Mouse (Mus musculus) kidney, adult 2 months (tissue): ENCODE measurements around the gene Dab2ip.

Source experiments
- CTCF ChIP-seq: fragments of 200-500 bp; conservative IDR thresholded peaks from 2 replicates; pipeline ENCODE4 v1.5.1; 2011; ENCODE audit warnings: low read depth, mild to moderate bottlenecking, control low read depth, low read length, moderate library complexity, mixed read lengths; ENCODE audit not compliant: insufficient read depth, insufficient read length
- POLR2A ChIP-seq: fragments of 200-500 bp; IDR thresholded peaks from one replicate; pipeline ENCODE4 v1.6.1; 2011; ENCODE audit warnings: low read depth, low read length, control low read depth

DNA sequence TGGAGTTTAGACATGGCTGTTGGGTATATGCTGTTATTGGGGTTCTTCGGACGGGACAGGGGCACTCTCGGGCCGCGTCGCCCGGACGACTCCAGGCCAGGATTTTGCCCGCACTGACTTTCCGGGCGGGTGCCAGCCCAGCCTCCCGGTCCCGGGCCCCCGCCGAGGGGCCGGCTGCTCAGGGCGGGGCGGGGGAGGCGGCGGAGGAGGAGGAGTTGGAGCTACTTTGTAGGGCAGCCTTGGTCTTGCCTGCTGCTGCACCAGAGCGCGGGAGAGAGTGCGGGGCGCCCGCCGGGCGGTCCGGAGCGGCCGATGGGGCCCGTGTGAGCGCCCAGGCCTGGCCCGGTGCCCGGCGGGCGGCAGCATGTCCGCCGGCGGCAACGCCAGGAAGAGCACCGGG, 63.7 kb downstream of the Dab2ip start:
- TF ChIP-seq CTCF, result no peak
- TF ChIP-seq POLR2A, result no peak
